Comparison of ENCODE assay signal across 31 mouse cellular contexts in the genomic region with DNA sequence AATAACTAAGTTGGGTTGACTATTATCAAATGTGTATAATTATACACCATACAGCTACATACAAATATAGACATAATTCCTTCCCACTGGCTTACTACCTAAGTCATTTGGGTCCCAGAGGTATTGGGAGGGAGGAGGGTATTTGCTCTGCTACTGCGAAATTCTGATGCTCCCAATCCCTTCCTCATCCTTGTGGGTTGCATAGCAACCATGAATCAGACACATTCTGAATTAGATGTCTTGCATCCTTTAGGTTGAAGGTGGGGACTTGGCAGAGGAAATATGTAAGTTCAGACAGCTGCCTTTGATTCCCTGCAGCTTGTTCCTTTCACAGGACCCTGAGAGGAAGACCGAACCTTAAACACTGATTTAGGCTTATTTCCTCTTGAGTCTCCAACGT.
DNase-seq lines count a peak whose midpoint lies in the region; ATAC-seq lines count a peak whose summit lies in the region.
"Had no signal": no experiment of that assay in that cellular context is flagged by ENCODE, and none has a peak within 500 bp of the region (broad histone marks: within the 10 kb centered on the region; RNA-seq: fewer than 3 reads in every experiment).

No protein-coding gene starts in this region.

- H3K9ac ChIP-seq in midbrain, embryonic 11.5 days (ENCODE audit: low read length) = no peak overlapping the region
- H3K9ac ChIP-seq in midbrain, embryonic 13.5 days (replicated peaks) = no peak overlapping the region
- H3K9ac ChIP-seq: embryonic facial prominence, embryonic 13.5 days; forebrain, embryonic 12.5 days; heart, embryonic 15.5 days; hindbrain, embryonic 13.5 days; limb, embryonic 12.5 days; liver, embryonic 15.5 days; lung, embryonic 14.5 days; midbrain, embryonic 12.5 days; neural tube, embryonic 13.5 days had no signal

- no peak for DNase-seq in frontal cortex, postnatal 14 days (ENCODE audit: low spot score in 2 of 2)
- DNase-seq in midbrain, embryonic 11.5 days (ENCODE audit: low spot score, missing footprints) = peak; percentile 83
- DNase-seq in midbrain, embryonic 10.5 days (ENCODE audit: low spot score) = no peak
- peak; percentile 12 for DNase-seq in telencephalon, adult 2 months (ENCODE audit: low read depth, low spot score)
- no peak for DNase-seq in adrenal gland, postnatal 36 days
- DNase-seq in urinary bladder, adult 18-20 months (ENCODE audit: low spot score in 2 of 2) = no peak
- DNase-seq: adrenal gland, adult 2 months; B cell, adult 2 months; cerebellum, adult 11-12 months; cerebellum, adult 9-11 months; gastrocnemius, adult 2 months; gastrocnemius, postnatal 36 days; heart, postnatal 4 days; kidney, adult 11 months; kidney, postnatal 25 days; lung, embryonic 14.5 days; lung, postnatal 14 days had no signal

- no peaks in the 10 kb centered on the region; the same call in 1 of the 2 replicates for H3K4me1 ChIP-seq in midbrain, embryonic 11.5 days (ENCODE audit: control insufficient read depth, insufficient read depth, low read length)
- H3K4me1 ChIP-seq in midbrain, embryonic 10.5 days = peaks cover 8% of the 10 kb centered on the region
- H3K4me1 ChIP-seq in midbrain, embryonic 13.5 days (replicated peaks) = peaks cover 9% of the 10 kb centered on the region
- H3K4me1 ChIP-seq: forebrain, embryonic 12.5 days; liver, embryonic 15.5 days had no signal

- 50% methylated on average over 3 of the region's 3 CpGs for WGBS in midbrain, embryonic 11.5 days
- 53% methylated on average over 3 of the region's 3 CpGs for WGBS in midbrain, embryonic 10.5 days
- 41% methylated on average over 3 of the region's 3 CpGs for WGBS in midbrain, embryonic 13.5 days

- no peak overlapping the region for H3K27ac ChIP-seq in midbrain, embryonic 11.5 days (ENCODE audit: low read depth, low read length)
- H3K27ac ChIP-seq in midbrain, embryonic 10.5 days (replicated peaks) = no peak overlapping the region
- no peak overlapping the region for H3K27ac ChIP-seq in midbrain, embryonic 13.5 days
- H3K27ac ChIP-seq: embryonic facial prominence, embryonic 13.5 days; forebrain, embryonic 12.5 days; gastrocnemius, adult 2 months; hindbrain, embryonic 13.5 days; left cerebral cortex, adult 2 months; limb, embryonic 12.5 days; liver, embryonic 15.5 days; midbrain, embryonic 12.5 days; neural tube, embryonic 13.5 days had no signal

- H3K27me3 ChIP-seq in midbrain, embryonic 11.5 days (ENCODE audit: control insufficient read depth, insufficient read depth, low read length) = no peaks in the 10 kb centered on the region
- H3K27me3 ChIP-seq in midbrain, embryonic 10.5 days (ENCODE audit: low read depth, poor library complexity, severe bottlenecking) = no peaks in the 10 kb centered on the region
- H3K27me3 ChIP-seq in midbrain, embryonic 13.5 days = no peaks in the 10 kb centered on the region
- H3K27me3 ChIP-seq: embryonic facial prominence, embryonic 13.5 days; forebrain, embryonic 12.5 days; heart, embryonic 15.5 days; hindbrain, embryonic 13.5 days; limb, embryonic 12.5 days; liver, embryonic 15.5 days; midbrain, embryonic 12.5 days; neural tube, embryonic 13.5 days had no signal

- H3K9me3 ChIP-seq in midbrain, embryonic 11.5 days (ENCODE audit: control insufficient read depth, low read length) = no peaks in the 10 kb centered on the region
- H3K9me3 ChIP-seq in midbrain, embryonic 10.5 days (replicated peaks) = no peaks in the 10 kb centered on the region
- H3K9me3 ChIP-seq in midbrain, embryonic 13.5 days = no peaks in the 10 kb centered on the region
- H3K9me3 ChIP-seq: embryonic facial prominence, embryonic 13.5 days; forebrain, embryonic 12.5 days; heart, embryonic 15.5 days; hindbrain, embryonic 13.5 days; limb, embryonic 12.5 days; liver, embryonic 15.5 days; midbrain, embryonic 12.5 days; neural tube, embryonic 13.5 days had no signal

- no peak overlapping the region for H3K4me2 ChIP-seq in midbrain, embryonic 11.5 days
- no peak overlapping the region for H3K4me2 ChIP-seq in midbrain, embryonic 13.5 days (replicated peaks)
- H3K4me2 ChIP-seq: embryonic facial prominence, embryonic 13.5 days; forebrain, embryonic 12.5 days; heart, embryonic 15.5 days; hindbrain, embryonic 13.5 days; limb, embryonic 12.5 days; liver, embryonic 15.5 days; lung, embryonic 14.5 days; midbrain, embryonic 12.5 days; neural tube, embryonic 13.5 days had no signal

- peak; percentile 23; the same call in 1 of the 2 replicates for ATAC-seq in frontal cortex, adult (ENCODE audit: low TSS enrichment)
- no peak for ATAC-seq in midbrain, embryonic 11.5 days (ENCODE audit: low FRiP score)
- peak; percentile 45; the same call in 1 of the 2 replicates for ATAC-seq in midbrain, embryonic 13.5 days
- ATAC-seq: activated CD4-positive, CD25-positive, alpha-beta regulatory T cell, adult 4 months; inflammation-experienced regulatory T-cells, adult 6 months had no signal

- no peak overlapping the region for H3K4me3 ChIP-seq in midbrain, embryonic 11.5 days (ENCODE audit: low read depth, low read length)
- H3K4me3 ChIP-seq in midbrain, embryonic 10.5 days = no peak overlapping the region
- H3K4me3 ChIP-seq in midbrain, embryonic 13.5 days (replicated peaks) = no peak overlapping the region
- H3K4me3 ChIP-seq: embryonic facial prominence, embryonic 13.5 days; forebrain, embryonic 12.5 days; gastrocnemius, adult 2 months; heart, embryonic 15.5 days; hindbrain, embryonic 13.5 days; left cerebral cortex, adult 2 months; limb, embryonic 12.5 days; liver, embryonic 15.5 days; midbrain, embryonic 12.5 days; myocyte; neural tube, embryonic 13.5 days had no signal

- no peaks in the 10 kb centered on the region for H3K36me3 ChIP-seq in midbrain, embryonic 11.5 days (ENCODE audit: control insufficient read depth, insufficient read depth, low read length)
- no peaks in the 10 kb centered on the region for H3K36me3 ChIP-seq in midbrain, embryonic 10.5 days
- no peaks in the 10 kb centered on the region for H3K36me3 ChIP-seq in midbrain, embryonic 13.5 days
- H3K36me3 ChIP-seq: embryonic facial prominence, embryonic 13.5 days; forebrain, embryonic 12.5 days; heart, embryonic 15.5 days; hindbrain, embryonic 13.5 days; limb, embryonic 12.5 days; liver, embryonic 15.5 days; midbrain, embryonic 12.5 days; neural tube, embryonic 13.5 days had no signal

Comparison
In these comparisons a context has a peak if more than half of its experiments do, and no peak if none do; other contexts are left out.
1. DNase-seq: peak in midbrain, embryonic 11.5 days (single experiment) and telencephalon, adult 2 months (single experiment); none in frontal cortex, postnatal 14 days (0 of 2), midbrain, embryonic 10.5 days (single experiment), adrenal gland, postnatal 36 days (0 of 2) and urinary bladder, adult 18-20 months (0 of 2).